Mouse (Mus musculus): ENCODE data around the gene Llph. TPM values are rescaled to one million over a fixed set of nuclear protein-coding genes. Genes with fewer than 3 reads are reported as not detected.
A peak's percentile ranks its signal among the peaks of the same experiment; 100 is the strongest.

Gene Llph
- polyA plus RNA-seq, 1 experiment from 2014 or later = 54.5 TPM

DNA sequence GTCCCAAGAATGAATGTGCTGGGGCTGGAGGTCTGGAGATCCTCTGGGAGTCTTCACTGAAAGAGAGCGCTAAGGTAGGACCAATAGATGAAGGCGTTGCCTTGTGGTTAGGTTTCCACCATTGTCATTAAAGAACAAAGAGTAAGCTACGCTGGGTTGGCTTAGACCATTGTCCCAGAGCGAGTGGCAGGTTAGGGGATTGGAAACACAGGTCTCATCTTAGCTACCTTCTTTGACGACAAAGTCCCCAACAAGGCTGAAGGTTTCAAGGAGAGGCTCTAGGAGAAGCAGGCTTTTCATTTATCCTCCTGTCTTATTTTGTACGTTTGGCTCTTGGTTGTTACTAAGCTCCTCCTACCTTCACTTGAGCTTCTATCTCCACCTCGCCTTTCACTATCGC is 11.4 kb downstream of the Llph start:
- whole genome bisulfite sequencing = 90% methylated on average over 8 of the region's 8 CpGs
- no peak overlapping the region for H3K27ac ChIP-seq (ENCODE audit: low read length)
- no peak overlapping the region for H3K9ac ChIP-seq (ENCODE audit: low read depth, low read length)
- no peaks in the 10 kb centered on the region for H3K27me3 ChIP-seq (replicated peaks; ENCODE audit: control insufficient read depth, insufficient read depth, low read length)
- no peak overlapping the region for H3K4me2 ChIP-seq (ENCODE audit: low read depth, low read length)
- no peaks in the 10 kb centered on the region for H3K4me1 ChIP-seq (ENCODE audit: control insufficient read depth, insufficient read depth, low read length)
- H3K9me3 ChIP-seq (ENCODE audit: control insufficient read depth, low read length) = no peaks in the 10 kb centered on the region
- H3K36me3 ChIP-seq (ENCODE audit: control insufficient read depth, insufficient read depth, low read length) = no peaks in the 10 kb centered on the region
- no peak overlapping the region for H3K4me3 ChIP-seq (ENCODE audit: low read length)
- ATAC-seq = no peak

DNA sequence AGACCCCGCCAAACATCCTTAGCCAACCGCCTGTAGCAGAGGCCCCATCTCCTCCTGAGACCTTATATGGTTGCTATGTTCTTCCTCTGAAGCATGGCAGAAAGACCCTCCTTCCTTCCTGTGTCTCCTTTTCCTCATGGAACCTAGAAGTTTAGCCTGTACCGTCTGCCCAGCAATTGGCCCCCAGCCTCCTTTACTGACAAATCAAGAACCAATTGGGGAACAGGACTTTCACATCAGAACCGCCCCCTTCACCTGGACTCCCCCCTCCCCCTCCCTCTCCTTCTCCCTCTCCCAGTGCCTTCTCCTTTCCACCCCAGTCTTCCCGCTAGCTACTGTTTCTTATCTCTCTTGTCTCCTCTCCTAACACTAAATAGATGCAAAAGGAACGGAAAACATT is 12.6 kb downstream of the Llph start:
- 62% methylated on average over 6 of the region's 6 CpGs for WGBS
- H3K9ac ChIP-seq (ENCODE audit: low read depth, low read length) = no peak overlapping the region
- ATAC-seq = no peak
- H3K36me3 ChIP-seq (ENCODE audit: control insufficient read depth, insufficient read depth, low read length) = no peaks in the 10 kb centered on the region
- H3K4me1 ChIP-seq (ENCODE audit: control insufficient read depth, insufficient read depth, low read length) = no peaks in the 10 kb centered on the region
- H3K4me3 ChIP-seq (ENCODE audit: low read length) = no peak overlapping the region
- H3K27me3 ChIP-seq (replicated peaks; ENCODE audit: control insufficient read depth, insufficient read depth, low read length) = no peaks in the 10 kb centered on the region
- H3K9me3 ChIP-seq (ENCODE audit: control insufficient read depth, low read length) = no peaks in the 10 kb centered on the region
- no peak overlapping the region for H3K27ac ChIP-seq (ENCODE audit: low read length)
- no peak overlapping the region for H3K4me2 ChIP-seq (ENCODE audit: low read depth, low read length)

DNA sequence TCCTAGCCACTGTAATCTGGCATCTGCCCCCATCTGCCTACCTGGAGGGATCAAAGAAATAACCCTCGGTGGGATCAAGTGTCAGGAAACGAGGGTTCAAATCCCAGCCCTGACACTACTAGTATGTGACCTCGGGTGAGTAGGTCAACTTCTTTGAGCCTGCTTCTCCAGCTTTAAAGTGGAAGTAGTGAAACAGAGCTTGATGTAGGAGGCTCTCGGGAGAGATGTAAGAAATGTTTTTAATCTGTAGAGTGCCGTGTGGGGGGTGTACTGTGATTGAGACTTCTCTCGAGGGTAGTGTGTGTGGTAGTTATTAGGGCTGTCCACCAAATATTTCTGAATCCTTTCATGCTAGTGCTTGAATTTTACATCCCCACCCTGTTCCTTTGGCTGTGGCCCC is 15.6 kb downstream of the Llph start:
- no peaks in the 10 kb centered on the region for H3K9me3 ChIP-seq (ENCODE audit: control insufficient read depth, low read length)
- 0 out of 2 replicates have a peak, but pooled peaks cover 3% of the 10 kb centered on the region for H3K4me1 ChIP-seq (ENCODE audit: control insufficient read depth, insufficient read depth, low read length)
- no peak overlapping the region for H3K9ac ChIP-seq (ENCODE audit: low read depth, low read length)
- no peak for ATAC-seq
- 72% methylated on average over 6 of the region's 6 CpGs for WGBS
- H3K27me3 ChIP-seq (replicated peaks; ENCODE audit: control insufficient read depth, insufficient read depth, low read length) = no peaks in the 10 kb centered on the region
- no peak overlapping the region for H3K4me3 ChIP-seq (ENCODE audit: low read length)
- H3K4me2 ChIP-seq (ENCODE audit: low read depth, low read length) = no peak overlapping the region
- no peak overlapping the region for H3K27ac ChIP-seq (ENCODE audit: low read length)
- no peaks in the 10 kb centered on the region for H3K36me3 ChIP-seq (ENCODE audit: control insufficient read depth, insufficient read depth, low read length)

DNA sequence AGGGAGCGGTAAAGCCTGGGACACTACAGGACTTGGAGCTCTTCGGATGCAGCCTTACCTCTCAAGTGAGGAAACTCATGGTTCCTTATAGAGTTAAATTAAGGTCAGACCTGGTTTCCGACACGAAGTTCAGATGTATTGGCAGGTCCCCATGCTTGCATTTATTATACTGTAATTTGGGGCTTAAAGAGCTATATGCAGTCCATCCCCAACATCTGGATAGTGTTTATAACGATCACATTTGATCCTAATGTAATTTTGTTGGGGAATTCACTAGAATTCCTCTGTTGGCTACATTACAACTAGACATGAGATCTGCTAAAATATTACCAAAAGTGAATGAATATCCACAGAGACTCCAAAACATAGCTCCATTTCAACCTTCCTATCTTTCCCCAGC is 18.8 kb downstream of the Llph start:
- no peak for ATAC-seq
- Histone ChIP-seq H3K4me3 (ENCODE audit: low read length) (no peak overlapping the region), H3K4me1 (ENCODE audit: control insufficient read depth, insufficient read depth, low read length) (0 out of 2 replicates have a peak, but pooled peaks cover 3% of the 10 kb centered on the region), H3K27ac (ENCODE audit: low read length) (no peak overlapping the region), H3K36me3 (ENCODE audit: control insufficient read depth, insufficient read depth, low read length) (no peaks in the 10 kb centered on the region), H3K9ac (ENCODE audit: low read depth, low read length) (no peak overlapping the region), H3K4me2 (ENCODE audit: low read depth, low read length) (no peak overlapping the region), H3K9me3 (ENCODE audit: control insufficient read depth, low read length) (no peaks in the 10 kb centered on the region), H3K27me3 (replicated peaks; ENCODE audit: control insufficient read depth, insufficient read depth, low read length) (no peaks in the 10 kb centered on the region)
- WGBS = 69% methylated on average over 5 of the region's 5 CpGs

DNA sequence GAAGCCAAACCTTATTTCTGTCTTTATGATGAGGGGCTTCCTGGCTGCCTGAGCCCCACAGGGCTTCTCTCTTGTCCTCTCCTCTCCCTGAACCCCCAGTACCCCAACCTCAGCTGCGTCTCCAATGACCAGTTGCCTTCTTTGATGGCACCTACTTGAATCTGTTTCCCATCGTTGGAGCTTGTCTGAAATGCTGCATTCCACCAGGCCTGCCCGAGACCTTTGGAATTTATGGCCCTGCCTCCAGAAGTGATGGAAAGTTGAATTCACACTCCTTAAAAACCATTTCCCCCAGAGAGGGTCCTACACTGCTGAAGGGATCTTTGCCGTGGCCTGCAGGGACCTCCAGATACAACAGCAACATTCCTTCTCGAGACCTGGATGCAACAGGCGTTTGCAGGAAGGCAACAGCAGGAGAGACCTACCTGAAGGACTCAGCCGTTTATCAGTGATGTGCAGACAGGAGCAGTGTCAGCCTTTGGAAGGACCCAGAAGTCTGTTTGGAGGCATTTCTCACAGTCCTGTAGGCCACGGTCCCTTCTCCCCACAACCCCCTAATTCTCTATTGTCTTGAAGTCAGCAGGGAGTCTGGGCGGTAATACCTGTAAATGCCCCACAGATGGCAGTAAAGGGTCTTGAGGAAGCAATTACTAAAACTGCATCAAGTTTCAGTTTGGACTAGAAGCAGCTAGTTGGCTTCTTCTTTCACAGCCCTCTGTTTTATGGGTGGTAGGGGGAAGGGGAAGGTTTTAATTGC is 20.3 kb downstream of the Llph start:
- Histone ChIP-seq H3K4me2 (ENCODE audit: low read depth, low read length) (no peak overlapping the region), H3K36me3 (ENCODE audit: control insufficient read depth, insufficient read depth, low read length) (no peaks in the 10 kb centered on the region), H3K9ac (ENCODE audit: low read depth, low read length) (no peak overlapping the region), H3K9me3 (ENCODE audit: control insufficient read depth, low read length) (no peaks in the 10 kb centered on the region), H3K4me3 (ENCODE audit: low read length) (no peak overlapping the region), H3K27ac (ENCODE audit: low read length) (no peak overlapping the region), H3K4me1 (ENCODE audit: control insufficient read depth, insufficient read depth, low read length) (0 out of 2 replicates have a peak, but pooled peaks cover 3% of the 10 kb centered on the region), H3K27me3 (replicated peaks; ENCODE audit: control insufficient read depth, insufficient read depth, low read length) (no peaks in the 10 kb centered on the region)
- ATAC-seq = no peak
- WGBS = 32% methylated on average over 9 of the region's 9 CpGs

DNA sequence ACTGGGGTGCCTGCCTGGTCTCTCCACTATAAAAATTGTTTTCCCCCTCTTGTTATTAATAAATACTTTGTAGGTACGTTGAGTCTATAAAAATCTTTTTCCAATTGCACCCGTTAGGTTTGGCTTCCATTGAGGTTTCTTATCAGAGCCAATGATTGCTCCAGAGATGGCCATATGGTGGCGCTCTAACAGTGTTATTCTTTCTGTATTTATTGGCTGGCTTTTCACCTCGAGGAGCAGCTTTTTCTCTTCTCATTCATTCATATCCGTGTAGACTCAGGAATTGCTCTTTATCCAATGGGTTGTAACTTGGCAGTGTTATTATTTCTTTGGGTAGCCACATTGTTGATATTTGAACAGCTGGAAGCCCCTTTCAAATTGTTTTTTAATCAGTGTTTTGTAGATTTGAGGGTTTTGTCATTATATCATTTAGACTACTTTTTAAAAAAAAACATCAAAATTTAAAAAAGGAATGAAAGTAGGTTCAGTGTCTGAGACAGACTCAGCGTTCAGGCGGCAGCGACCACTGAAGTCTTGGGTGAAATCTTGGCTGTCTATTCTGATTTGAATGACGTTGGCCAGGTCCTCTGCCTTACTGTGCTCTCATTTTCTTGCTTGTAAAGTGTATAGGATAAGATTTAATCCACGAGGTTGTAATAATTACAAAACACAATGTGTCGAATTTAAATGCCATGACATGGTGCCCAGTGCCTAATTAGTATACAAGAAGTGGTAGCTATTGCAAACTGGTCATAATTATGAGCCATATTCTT is 24.2 kb downstream of the Llph start:
- H3K9ac ChIP-seq (ENCODE audit: low read depth, low read length) = no peak overlapping the region
- no peaks in the 10 kb centered on the region for H3K9me3 ChIP-seq (ENCODE audit: control insufficient read depth, low read length)
- H3K27me3 ChIP-seq (replicated peaks; ENCODE audit: control insufficient read depth, insufficient read depth, low read length) = no peaks in the 10 kb centered on the region
- H3K4me1 ChIP-seq (ENCODE audit: control insufficient read depth, insufficient read depth, low read length) = peaks cover 6% of the 10 kb centered on the region; the same call in 1 of the 2 replicates
- no peak overlapping the region for H3K27ac ChIP-seq (ENCODE audit: low read length)
- H3K36me3 ChIP-seq (ENCODE audit: control insufficient read depth, insufficient read depth, low read length) = no peaks in the 10 kb centered on the region
- H3K4me3 ChIP-seq (ENCODE audit: low read length) = no peak overlapping the region
- 50% methylated on average over 11 of the region's 11 CpGs for WGBS
- no peak overlapping the region for H3K4me2 ChIP-seq (ENCODE audit: low read depth, low read length)
- no peak for ATAC-seq

DNA sequence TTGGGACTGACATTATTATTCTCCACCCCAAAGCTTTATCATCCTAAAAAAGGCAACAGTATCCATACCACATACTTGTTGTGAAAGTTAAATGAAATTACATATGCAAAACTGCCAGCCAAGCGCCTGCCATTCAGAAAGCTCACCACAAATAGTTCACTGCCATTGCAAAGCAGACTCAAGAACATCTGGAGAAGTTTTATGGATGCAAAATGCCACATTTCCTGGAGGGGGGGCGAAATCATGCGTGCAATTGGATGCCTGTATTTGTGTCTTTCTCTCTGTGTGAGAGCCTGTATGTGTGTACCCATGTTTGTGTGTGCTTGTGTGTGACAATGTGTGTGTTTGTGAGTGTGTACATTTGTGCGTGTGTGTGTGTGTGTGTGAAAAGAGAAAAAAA is 24.9 kb downstream of the Llph start:
- H3K4me3 ChIP-seq (ENCODE audit: low read length) = no peak overlapping the region
- 83% methylated on average over 4 of the region's 4 CpGs for WGBS
- no peaks in the 10 kb centered on the region for H3K27me3 ChIP-seq (replicated peaks; ENCODE audit: control insufficient read depth, insufficient read depth, low read length)
- H3K27ac ChIP-seq (ENCODE audit: low read length) = no peak overlapping the region
- no peak for ATAC-seq
- H3K36me3 ChIP-seq (ENCODE audit: control insufficient read depth, insufficient read depth, low read length) = no peaks in the 10 kb centered on the region
- H3K4me1 ChIP-seq (ENCODE audit: control insufficient read depth, insufficient read depth, low read length) = peaks cover 6% of the 10 kb centered on the region; the same call in 1 of the 2 replicates
- H3K9me3 ChIP-seq (ENCODE audit: control insufficient read depth, low read length) = no peaks in the 10 kb centered on the region
- no peak overlapping the region for H3K9ac ChIP-seq (ENCODE audit: low read depth, low read length)
- no peak overlapping the region for H3K4me2 ChIP-seq (ENCODE audit: low read depth, low read length)

DNA sequence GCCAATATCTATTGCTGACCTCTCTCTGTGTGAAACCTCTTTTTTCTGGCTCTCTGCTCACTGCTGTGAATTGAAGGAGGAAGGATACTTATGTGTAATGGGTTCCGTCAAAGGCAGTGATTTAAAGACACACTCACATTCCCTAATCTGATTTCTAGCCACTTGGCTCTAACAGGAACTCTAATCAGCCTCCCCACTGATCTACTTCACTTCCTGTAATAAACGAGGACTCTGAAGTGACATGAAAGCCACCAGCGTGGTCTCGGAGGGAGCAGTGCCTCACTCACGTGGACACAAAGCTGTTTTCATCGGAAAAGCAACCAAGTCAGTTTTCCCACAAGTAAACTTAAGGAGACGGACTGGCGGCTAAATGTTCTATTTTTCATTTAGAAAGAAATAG is 25.9 kb downstream of the Llph start:
- Histone ChIP-seq H3K9me3 (ENCODE audit: control insufficient read depth, low read length) (no peaks in the 10 kb centered on the region), H3K4me1 (ENCODE audit: control insufficient read depth, insufficient read depth, low read length) (peaks cover 3% of the 10 kb centered on the region; the same call in 1 of the 2 replicates), H3K27me3 (replicated peaks; ENCODE audit: control insufficient read depth, insufficient read depth, low read length) (no peaks in the 10 kb centered on the region), H3K27ac (ENCODE audit: low read length) (no peak overlapping the region), H3K9ac (ENCODE audit: low read depth, low read length) (no peak overlapping the region), H3K4me2 (ENCODE audit: low read depth, low read length) (peak overlapping the region; percentile 17; the same call in 1 of the 2 replicates), H3K4me3 (ENCODE audit: low read length) (no peak overlapping the region), H3K36me3 (ENCODE audit: control insufficient read depth, insufficient read depth, low read length) (no peaks in the 10 kb centered on the region)
- ATAC-seq = no peak
- WGBS = 35% methylated on average over 8 of the region's 8 CpGs

DNA sequence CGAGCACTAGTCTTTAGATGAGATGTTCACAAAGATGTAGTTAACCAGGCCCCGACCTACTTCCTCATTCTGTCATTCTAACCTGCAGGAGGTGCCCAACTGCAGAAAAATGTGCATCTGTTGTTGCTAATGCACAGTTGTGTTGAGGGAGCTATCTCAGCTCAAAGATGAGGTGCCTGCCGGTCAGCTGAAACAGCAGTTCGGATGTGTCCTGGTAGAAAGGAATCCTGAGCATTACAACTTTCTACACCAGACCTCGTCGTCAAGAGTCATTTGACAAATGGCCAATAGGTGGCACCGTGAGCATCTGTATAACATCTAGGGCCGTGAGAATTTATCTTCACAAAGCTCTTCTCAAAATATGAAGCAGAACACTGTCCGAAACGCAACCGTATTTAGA is 30.4 kb downstream of the Llph start:
- ATAC-seq = no peak; the same call in 1 of the 2 replicates
- peaks cover 3% of the 10 kb centered on the region; the same call in 1 of the 2 replicates for H3K4me1 ChIP-seq (ENCODE audit: control insufficient read depth, insufficient read depth, low read length)
- H3K9ac ChIP-seq (ENCODE audit: low read depth, low read length) = no peak overlapping the region
- H3K9me3 ChIP-seq (ENCODE audit: control insufficient read depth, low read length) = no peaks in the 10 kb centered on the region
- H3K27ac ChIP-seq (ENCODE audit: low read length) = no peak overlapping the region
- H3K4me3 ChIP-seq (ENCODE audit: low read length) = no peak overlapping the region
- no peaks in the 10 kb centered on the region for H3K27me3 ChIP-seq (replicated peaks; ENCODE audit: control insufficient read depth, insufficient read depth, low read length)
- WGBS = 16% methylated on average over 11 of the region's 11 CpGs
- H3K36me3 ChIP-seq (ENCODE audit: control insufficient read depth, insufficient read depth, low read length) = no peaks in the 10 kb centered on the region
- no peak overlapping the region for H3K4me2 ChIP-seq (ENCODE audit: low read depth, low read length)

Data from intestine, embryonic 16.5 days (tissue).